Mouse (Mus musculus) midbrain, embryonic 14.5 days (tissue): Measurements from ENCODE around the gene 1500009L16Rik. TPM values are rescaled to one million over a fixed set of nuclear protein-coding genes. Genes with fewer than 3 reads are reported as not detected.

Source experiments
- ATAC-seq: fragments of 200-750 bp; cut with Nextera tagmentation; 2 replicates; pipeline ENCODE4 v1.8.0; 2017; ENCODE audit warnings: moderate number of reproducible peaks, moderate library complexity; ENCODE audit not compliant: low FRiP score, low TSS enrichment
- DNase-seq: peaks from one replicate; pipeline ENCODE4 v3.0.0-alpha.2; 2015
- H3K27ac ChIP-seq: fragments of 300-500 bp; sonication (generic); replicated peaks from 2 replicates; pipeline ENCODE4 v1.5.1; 2014; ENCODE audit warnings: mild to moderate bottlenecking, low read depth, low read length, moderate library complexity
- H3K27me3 ChIP-seq: fragments of 300-500 bp; sonication (generic); 2 replicates; pipeline ENCODE4 v1.6.1; 2014; ENCODE audit warnings: low read length, control low read depth, mixed read lengths; ENCODE audit not compliant: control insufficient read depth, insufficient read depth
- H3K36me3 ChIP-seq: fragments of 300-500 bp; sonication (generic); 2 replicates; pipeline ENCODE4 v1.6.1; 2014; ENCODE audit warnings: low read length, control low read depth; ENCODE audit not compliant: control insufficient read depth, insufficient read depth
- H3K4me1 ChIP-seq: fragments of 300-500 bp; sonication (generic); 2 replicates; pipeline ENCODE4 v1.6.1; 2014; ENCODE audit warnings: mild to moderate bottlenecking, antibody characterized with exemption, low read length, control low read depth; ENCODE audit not compliant: control insufficient read depth, insufficient read depth
- H3K4me2 ChIP-seq: fragments of 300-500 bp; sonication (generic); 2 replicates; pipeline ENCODE4 v1.6.1; 2014; ENCODE audit warnings: mild to moderate bottlenecking, low read length, moderate library complexity
- H3K4me3 ChIP-seq: fragments of 300-500 bp; sonication (generic); replicated peaks from 2 replicates; pipeline ENCODE4 v1.5.1; 2014; ENCODE audit warnings: low read depth, low read length
- H3K9ac ChIP-seq: fragments of 300-500 bp; sonication (generic); replicated peaks from 2 replicates; pipeline ENCODE4 v1.6.1; 2014; ENCODE audit warnings: mild to moderate bottlenecking, low read length, moderate library complexity
- H3K9me3 ChIP-seq: fragments of 300-500 bp; sonication (generic); 2 replicates; pipeline ENCODE4 v1.6.1; 2016; ENCODE audit warnings: low read length, control low read depth, mixed read lengths; ENCODE audit not compliant: control insufficient read depth
- WGBS: fragments of 180-500 bp; shearing (Covaris S2); extraction: QIAGEN DNeasy Blood & Tissue Kit; methylation state at CpG from one replicate; pipeline ENCODE4 v1.1.7; 2014; 5-methylcytosine and 5-hydroxymethylcytosine counted together
- polyA plus RNA-seq: library from polyadenylated mRNA; unstranded; fragments of >200 nt; fragmentation: Nextera tagmentation; extraction: Ambion mirVana; gene quantifications from 2 replicates; pipeline ENCODE4 v1.2.1, GENCODE M21; 2014

Gene 1500009L16Rik
- polyA plus RNA-seq, 1 experiment from 2014 or later: 65.9 TPM

GRCm38 (mm10) chr10:83807251-83807650 lies 84.6 kb downstream of the 1500009L16Rik start:
- Histone ChIP-seq H3K9me3 (no peaks in the 10 kb centered on the region), H3K27me3 (no peaks in the 10 kb centered on the region), H3K9ac (no peak overlapping the region), H3K4me3 (no peak overlapping the region), H3K27ac (no peak overlapping the region), H3K4me1 (peaks cover 5% of the 10 kb centered on the region; the same call in 1 of the 2 replicates), H3K4me2 (no peak overlapping the region), H3K36me3 (no peaks in the 10 kb centered on the region)
- no peak for DNase-seq
- ATAC-seq: no peak
- 87% methylated on average over 8 of the region's 8 CpGs for WGBS

Other genes starting within 250 kb of the 1500009L16Rik start
- gene Aldh1l2, start 188.7 kb upstream of the 1500009L16Rik start, polyA plus RNA-seq: 16.0 and 18.5 TPM in 2 replicates
- gene Washc4, start 179.1 kb upstream of the 1500009L16Rik start, polyA plus RNA-seq: 20.7 and 35.0 TPM in 2 replicates
- gene Appl2, start 74.1 kb upstream of the 1500009L16Rik start, polyA plus RNA-seq: 27.9 and 38.7 TPM in 2 replicates